Mouse (Mus musculus) olfactory bulb, adult 2 months (tissue): ENCODE data around the gene Foxp1.

Experiments used
- CTCF ChIP-seq: fragments of 200-500 bp; IDR thresholded peaks from 2 replicates; pipeline ENCODE4 v1.5.1; 2012; ENCODE audit warnings: low read depth, mild to moderate bottlenecking, low read length, moderate library complexity; ENCODE audit not compliant: insufficient read depth
- POLR2A ChIP-seq: fragments of 200-500 bp; IDR thresholded peaks from 2 replicates; pipeline ENCODE4 v1.6.1; 2012; ENCODE audit warnings: mild to moderate bottlenecking, low read depth, low read length, moderate library complexity; ENCODE audit not compliant: insufficient read depth

GRCm38 (mm10) chr6:99466354-99466753 is 56.2 kb downstream of the Foxp1 start:
- TF ChIP-seq CTCF (no peak), POLR2A (no peak)
